Mouse (Mus musculus) fat pad, adult 2 months (tissue): ENCODE data around the gene Pten.

Experiments used
- DNase-seq: peaks from one replicate; pipeline ENCODE4 v3.0.0-alpha.2; 2011; ENCODE audit warnings: low read depth, low spot score; ENCODE audit errors: extremely low read depth

The Pten gene

GRCm38 (mm10) chr19:32756900-32757725, at the start of gene Pten:
Gene Pten (plus strand): TSS chr19:32757497.
- no peak for DNase-seq

- no peak for DNase-seq
These were observed 48.3 kb upstream of the Pten start for GRCm38 (mm10) chr19:32708996-32709395.

- DNase-seq, result no peak
These were observed 47.0 kb upstream of the Pten start for GRCm38 (mm10) chr19:32710288-32710687.

DNA sequence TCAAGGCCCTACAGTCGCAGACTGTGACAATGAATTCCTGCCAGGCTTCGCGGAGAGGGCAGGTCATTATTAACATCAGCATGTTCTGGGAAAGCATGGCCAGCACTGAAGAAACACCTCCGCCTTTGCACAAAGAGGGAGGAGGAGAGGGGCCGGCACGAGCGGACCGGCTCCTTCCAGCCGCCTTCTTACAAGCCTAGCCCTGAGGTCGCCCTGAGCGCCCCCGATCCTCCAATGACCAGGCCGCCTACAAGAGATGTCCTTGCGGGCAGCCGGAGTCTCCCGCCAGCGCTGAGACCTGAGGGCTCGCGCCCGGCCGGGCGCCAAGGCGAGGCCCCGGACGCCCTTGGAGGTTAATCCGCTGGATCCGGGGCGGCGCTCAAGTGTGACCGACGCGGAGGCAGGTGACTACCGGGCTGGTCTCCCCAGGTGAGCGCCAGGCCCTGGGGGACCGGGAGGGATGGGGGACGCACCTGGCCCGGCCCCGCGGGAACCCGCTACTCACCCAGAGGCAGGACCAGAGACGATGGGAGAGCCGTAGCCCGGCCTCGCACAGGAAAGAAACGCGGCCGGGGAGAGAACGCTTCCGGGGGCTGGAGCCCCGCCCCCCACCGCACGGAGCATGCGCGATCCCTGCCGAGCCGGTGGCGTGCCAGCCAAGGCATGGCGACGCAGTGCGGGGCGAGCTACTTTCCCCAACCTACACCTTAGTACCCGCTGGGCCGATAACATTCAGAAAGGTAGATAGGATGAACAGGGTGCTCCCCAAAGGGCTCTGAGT, 45.3 kb upstream of the Pten start:
- DNase-seq, result no peak

- no peak for DNase-seq
These were observed 44.7 kb upstream of the Pten start for GRCm38 (mm10) chr19:32712588-32713042.

- DNase-seq, result no peak
These were observed 43.8 kb upstream of the Pten start for GRCm38 (mm10) chr19:32713471-32713870.

GRCm38 (mm10) chr19:32715201-32715600, 42.1 kb upstream of the Pten start:
- DNase-seq, result no peak

- no peak for DNase-seq
These were observed 41.6 kb upstream of the Pten start for GRCm38 (mm10) chr19:32715681-32716080.

DNA sequence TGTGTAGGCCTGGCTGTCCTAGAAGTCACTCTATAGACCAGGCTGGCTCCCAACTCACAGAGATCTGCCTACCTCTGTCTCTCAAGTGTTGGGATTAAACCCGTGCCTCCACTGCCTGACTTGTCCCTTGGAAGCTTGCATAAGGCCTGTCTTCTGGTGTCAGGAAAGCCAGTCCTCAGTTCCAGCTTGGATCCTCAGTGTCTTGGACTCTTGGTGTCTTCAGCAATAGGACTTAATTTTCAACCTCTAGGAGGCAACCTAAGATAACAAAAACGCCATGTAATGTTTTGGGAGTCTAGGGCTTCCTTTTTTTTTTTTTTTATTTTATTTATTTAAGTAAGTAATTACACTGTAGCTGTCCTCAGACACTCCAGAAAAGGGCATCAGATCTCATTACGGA, 39.7 kb upstream of the Pten start:
- DNase-seq, result no peak

DNA sequence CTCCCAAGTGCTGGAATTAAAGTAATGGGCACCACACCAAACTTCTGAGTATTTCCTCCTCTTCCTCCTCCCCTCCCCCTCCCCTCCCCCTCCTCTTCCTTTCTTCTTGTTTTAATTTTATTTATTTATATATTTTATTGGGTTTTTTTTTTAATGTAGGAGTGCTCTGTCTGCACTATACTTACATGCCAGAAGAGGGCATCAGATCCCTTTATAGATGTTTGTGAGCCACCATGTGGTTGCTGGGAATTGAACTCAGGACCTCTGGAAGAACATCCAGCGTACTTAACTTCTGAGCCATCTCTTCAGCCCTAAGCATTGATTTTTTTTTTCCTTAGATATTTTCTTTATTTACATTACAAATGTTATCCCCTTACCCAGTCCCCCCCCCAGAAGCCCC, 37.0 kb upstream of the Pten start:
- DNase-seq, result no peak

DNA sequence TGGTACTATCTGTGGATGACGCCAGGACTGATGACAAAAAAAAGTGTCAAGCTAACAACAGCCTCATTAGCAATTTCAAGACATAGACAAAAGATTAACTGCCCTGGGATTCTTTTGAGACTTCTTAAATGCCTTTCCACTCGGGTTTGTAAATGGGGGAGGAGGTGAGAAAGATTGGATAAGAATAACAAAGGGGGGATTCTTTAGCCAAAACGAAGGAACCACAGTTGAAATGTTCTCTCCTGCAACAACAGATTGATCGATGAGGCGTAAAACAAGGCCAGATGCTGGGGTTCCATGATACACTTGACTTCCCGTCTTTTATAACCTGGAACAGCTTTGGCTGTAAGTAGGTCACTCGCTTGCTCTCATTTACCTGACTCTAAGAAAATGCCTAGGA, 33.5 kb upstream of the Pten start:
- DNase-seq, result no peak

GRCm38 (mm10) chr19:32726451-32727325, 30.6 kb upstream of the Pten start:
- DNase-seq, result no peak

DNA sequence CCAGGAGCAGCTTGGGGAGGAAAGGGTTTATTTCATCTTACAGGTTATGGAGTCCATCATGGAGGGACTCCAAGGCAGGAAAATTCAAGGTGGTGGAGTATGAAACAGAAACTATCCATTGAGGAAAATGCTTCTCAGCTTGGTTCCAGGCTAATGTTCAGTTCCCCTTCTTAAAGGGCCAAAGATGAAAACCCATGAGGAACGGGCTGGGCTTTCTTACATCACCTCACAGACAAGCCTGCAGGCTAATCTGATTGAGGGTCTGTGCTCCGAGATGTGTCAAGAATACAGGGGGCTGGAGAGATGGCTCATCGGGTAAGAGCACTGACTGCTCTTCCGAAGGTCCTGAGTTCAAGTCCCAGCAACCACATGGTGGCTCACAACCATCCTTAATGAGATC, 27.5 kb upstream of the Pten start:
- DNase-seq, result no peak

DNA sequence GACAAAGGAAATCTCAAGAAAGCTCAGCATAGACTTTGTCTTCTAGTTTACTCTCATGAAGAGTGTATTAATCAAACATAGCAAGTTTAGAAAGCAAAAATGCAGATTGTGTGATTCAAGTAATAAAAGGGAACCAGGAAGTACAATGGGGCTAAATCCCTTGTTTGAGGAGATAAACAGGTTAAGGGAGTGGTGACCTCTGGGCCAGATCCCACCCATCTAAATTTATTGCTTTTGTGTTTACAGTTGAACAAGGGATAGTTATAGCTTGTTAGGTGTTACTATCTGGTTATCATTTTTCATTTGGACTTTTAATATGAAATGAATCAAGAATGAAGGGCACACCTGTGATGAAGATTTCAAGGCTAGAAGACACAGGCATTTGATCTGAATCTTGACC, 24.4 kb upstream of the Pten start:
- DNase-seq, result no peak

DNA sequence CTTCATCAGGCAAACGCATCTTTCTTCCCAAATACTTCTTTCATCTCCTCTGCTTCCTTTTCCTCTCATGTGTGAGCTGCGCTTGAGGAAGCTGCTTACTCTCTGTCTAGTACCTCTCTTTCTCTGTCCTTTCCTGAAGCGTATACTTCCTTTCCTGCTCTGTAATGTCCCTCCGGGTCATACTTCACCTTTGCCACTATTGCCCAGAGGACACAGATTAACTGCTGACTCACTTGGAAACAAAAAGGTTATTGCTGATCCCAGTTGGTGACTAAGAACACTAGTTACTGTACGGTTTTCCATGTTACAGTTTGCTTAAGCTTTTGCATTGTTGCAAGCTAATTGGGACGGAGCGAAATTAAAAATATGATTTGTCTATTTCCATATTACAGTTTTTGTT, 19.5 kb upstream of the Pten start:
- no peak for DNase-seq

DNA sequence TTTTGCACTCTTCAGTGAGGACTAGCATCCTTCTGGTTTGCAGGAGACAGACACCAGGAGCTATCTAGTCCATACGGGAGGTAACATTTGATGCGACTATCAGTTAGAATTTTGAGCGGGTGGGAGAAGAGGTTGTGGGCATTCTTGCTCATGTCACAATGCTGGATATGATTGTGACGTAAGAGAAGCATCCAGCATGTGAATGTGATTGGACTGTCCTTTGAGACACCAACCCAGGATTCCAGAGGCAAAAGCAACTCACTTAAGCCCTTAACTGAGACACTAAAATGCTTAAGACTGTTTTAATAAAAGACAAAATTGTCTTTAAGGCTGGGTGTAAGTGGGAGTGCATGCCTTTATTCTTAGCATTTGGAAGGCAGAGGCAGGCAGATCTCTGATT, 17.6 kb upstream of the Pten start, which contains the start of gene Atad1:
TSS of gene Atad1 (minus strand) at position 101 of the 400 bp plus-strand sequence.
- no peak for DNase-seq

- no peak for DNase-seq
These were observed 16.5 kb upstream of the Pten start for GRCm38 (mm10) chr19:32740641-32741345.

DNA sequence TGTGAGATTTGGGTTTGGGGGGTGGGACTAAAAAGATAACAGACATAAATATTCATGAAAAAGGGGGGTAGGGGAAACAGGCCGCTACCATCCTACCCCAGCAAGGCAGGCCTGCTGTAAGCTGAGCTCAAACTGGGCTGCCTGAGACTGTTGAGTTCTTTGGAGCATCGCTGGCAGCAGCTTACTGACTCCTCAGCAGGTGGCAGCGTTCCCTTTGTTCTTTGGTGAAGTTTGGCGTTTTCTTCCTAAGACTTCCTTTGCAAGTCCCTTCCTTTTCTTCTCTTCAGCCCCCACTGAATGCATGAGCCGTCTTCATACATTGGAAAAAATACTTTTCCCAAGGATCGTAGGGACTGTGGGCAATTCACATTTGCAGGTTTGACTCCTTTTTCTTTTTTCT, 7.9 kb upstream of the Pten start:
- DNase-seq, result no peak

DNA sequence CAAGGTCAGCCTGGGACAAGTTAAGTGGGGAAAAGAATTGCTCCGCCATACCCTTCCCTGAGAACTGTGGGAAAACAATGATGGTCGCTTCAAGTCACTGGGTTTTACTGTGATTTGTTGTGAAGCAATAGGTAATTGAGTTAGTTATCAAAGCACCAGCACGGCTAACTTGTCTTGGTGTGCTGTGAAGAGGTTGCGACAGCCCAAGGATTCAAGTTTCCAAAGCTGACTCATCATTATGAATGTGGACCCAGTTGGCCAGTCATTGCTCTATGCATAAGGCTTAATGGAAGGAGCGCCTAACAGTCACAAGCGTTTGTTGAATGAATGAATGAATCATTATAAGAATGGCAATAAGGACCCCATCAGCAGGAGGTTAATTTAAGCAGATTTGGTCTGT, 4.9 kb upstream of the Pten start:
- DNase-seq, result no peak

DNA sequence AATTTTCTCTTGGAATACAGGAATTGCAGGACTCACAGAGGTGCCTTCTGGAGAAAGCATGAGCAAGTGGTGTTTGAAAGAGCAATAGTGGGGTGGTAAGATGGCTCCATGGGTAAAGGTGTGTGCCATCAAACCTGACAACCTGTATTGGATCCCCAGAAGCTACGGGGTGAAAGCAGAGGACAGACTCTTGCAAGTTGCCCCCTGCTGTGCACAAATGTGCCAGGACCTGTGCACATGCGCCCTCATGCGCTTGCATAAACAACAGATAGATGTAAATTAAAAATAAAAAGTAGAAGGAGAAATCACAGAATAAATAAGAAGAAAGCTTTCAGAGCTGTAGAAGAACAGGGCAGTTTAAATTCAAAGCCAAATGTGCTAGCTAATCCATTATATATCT, 3.9 kb upstream of the Pten start:
- no peak for DNase-seq
